Mouse (Mus musculus) gastrocnemius, adult 8-10 months (tissue): ENCODE data around the gene Arhgap27. TPM values are rescaled to one million over a fixed set of nuclear protein-coding genes. Genes with fewer than 3 reads are reported as not detected.

Source experiments
- DNase-seq, 2 experiments: peaks; one replicate each; pipeline ENCODE4 v3.0.0; 2022; ENCODE audit warnings: low spot score in 2 of 2
- total RNA-seq, 4 experiments: library from RNA; stranded (reverse); gene quantifications; 2 replicates each; pipeline ENCODE4 v1.2.4; 2022

Arhgap27 gene
- total RNA-seq, 4 experiments from 2014 or later: 2.5 to 4.7 (median 4.4) TPM

DNA sequence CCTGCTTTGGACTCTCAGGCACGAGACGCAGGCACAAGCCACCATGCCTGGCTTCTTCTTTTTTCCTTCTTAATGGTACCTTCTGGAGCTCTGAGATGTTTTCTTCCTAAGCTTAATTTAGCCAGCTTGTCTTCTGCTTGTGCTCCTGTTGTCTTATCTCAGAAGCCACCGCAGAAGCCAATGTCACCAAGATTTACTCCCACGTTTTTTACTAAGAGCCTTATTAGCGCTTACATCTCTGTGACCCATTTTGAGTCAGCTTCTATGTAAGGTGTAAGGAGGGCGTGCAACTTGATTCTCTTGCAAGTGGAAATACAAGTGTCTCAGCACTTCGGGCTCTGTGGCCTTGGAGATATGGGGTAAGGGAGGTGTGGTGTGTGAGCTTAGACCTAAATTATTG lies 18.0 kb upstream of the Arhgap27 start:
- DNase-seq: no peak

DNA sequence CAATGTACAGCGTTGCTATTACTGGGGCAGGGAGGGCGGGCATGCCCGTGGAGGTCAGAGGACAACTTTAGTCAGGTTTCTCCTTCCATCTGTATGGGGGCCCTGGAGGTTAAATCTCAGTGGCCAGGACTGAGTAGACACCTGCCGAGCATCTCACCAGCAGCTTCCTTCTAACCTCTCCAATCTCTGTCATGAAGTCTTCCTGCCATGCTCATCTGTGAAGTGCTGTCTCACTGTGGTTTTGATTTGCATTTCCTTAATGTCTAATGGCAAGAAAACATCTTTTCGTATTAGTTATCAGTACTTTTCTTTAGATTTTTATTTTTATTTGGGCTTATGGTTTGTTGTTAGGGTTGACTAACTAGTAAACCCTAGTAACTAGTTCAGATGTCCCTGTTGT lies 17.0 kb upstream of the Arhgap27 start:
- DNase-seq: no peak

DNA sequence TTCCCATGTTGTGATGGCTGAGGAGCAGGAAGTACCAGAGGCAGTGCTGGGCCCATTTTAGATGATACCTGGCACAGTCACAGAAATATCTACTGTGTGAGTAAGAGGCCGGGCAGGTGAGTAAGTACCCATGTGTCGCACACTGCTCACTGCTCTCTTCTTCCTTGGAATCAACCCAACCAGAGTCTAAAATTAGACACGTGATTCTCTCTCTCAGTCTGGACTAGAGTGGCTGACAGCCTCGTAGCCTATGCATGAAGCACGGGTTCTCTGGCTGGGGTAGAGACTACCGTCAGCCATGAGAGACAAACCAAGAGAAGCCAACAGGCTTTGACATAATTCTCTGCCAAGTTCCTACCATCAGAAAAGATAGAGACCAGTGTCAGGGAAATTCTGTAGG lies 14.8 kb upstream of the Arhgap27 start:
- DNase-seq: no peak

DNA sequence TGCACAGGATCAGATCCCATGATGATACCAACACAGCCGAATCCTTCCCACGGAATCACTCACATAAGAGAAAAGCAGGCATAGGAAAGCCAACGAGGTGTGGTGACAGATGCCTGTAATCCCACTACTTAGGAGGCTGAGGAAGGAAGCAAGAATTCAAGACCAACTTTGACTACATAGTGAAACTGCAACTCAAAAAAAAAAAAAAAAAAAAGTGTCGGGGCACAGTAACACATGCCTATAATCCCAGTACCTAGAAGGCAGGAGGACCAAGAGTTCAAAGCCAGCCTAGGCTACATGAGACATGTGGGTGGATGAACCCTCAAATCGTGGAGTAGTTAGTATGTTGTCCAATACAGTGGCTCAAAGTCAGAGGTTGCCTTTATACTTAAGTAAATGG lies 12.3 kb upstream of the Arhgap27 start:
- DNase-seq: no peak

DNA sequence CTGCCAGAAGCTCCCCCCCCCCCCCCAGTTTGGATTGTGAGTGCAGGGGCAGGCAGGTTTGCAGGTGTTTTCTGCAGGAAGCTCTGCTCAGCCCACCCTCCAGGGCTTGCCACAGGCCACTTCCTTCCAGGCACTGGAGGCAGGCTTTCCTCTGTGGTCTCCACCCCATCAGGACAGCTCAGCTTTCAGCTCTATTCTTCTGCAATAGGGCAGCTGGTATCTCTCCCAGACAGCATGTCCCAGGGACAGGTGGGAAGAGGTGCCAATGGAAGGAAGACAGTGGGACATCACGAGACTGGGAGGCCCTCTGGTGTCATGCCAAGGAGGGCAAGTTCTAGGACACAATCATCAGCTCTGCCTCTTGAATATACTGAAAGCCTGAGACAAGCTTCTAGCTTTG lies 11.8 kb upstream of the Arhgap27 start:
- DNase-seq: no peak

DNA sequence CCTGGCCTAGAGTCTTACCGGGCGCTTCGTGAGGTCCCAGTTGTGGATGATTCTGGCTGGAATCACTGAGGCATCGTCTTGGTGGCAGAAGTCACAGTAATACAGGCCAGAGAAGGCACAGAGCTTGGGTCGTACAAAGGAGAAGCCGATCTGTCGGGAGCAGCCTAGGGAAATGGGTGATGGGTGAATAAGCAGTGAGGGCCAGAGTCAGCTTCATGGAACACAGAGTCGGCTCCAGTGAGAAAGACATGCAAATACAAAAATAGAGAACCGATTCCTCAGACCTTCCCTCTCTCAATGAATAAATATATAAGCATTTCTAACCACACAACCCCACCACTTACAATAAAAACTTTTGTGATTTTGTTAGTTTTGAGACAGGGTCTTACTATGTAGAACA lies 10.4 kb upstream of the Arhgap27 start:
- DNase-seq: no peak

DNA sequence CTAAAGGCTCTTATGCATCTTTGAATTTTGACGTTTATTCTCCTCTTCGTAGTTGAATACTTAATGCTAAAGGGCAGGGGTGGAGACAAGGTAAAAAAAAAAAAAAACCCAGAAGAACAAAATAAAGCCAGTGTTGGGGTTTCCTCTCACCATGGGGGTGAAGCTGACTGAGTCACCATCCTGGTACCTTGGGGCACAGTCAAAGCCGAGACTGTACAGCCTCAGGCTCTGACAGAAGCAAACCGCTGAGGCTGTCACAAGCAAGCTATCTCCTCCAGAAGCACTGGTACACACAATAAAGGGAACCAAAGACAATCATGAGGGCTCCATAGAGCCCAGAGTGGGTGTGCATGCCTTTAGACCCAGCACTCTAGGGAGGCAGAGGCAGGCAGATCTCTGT lies 9.1 kb upstream of the Arhgap27 start:
- DNase-seq: no peak

DNA sequence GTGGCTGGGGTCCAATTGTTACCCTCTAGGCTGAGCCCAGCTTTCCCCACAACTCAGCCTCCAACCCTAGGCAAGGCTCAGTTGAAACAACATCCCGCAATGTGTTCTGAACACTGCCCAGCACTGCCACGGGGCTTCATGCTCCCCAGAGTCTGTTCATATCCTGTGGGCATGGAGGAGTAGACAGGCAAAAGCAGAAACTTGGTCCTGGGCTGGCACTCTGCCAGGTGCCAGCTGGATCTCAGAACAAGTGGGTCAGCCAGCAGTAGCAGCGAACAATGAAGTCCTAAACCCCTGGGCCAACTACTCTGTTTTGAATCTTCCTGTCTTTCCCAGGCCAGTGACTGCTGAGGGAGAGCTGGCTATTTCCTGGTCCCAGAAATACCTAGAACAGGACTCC lies 8.6 kb upstream of the Arhgap27 start:
- DNase-seq: no peak

DNA sequence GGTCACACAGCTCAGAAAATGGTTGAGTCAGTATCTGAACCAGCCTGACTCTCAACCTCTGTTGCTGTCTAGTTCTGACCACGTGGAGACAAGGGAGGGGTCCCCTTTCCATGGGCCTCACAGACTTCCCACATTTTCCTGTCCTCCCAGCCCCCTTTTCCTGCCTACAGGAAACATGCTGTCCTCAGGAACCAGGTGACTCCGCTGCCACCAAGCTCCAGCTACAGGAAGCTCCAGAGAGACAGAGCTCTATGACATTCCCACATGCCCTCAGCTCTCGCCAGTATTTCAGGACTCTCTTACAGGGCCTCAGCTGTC lies 7.7 kb upstream of the Arhgap27 start:
- no peak for DNase-seq

DNA sequence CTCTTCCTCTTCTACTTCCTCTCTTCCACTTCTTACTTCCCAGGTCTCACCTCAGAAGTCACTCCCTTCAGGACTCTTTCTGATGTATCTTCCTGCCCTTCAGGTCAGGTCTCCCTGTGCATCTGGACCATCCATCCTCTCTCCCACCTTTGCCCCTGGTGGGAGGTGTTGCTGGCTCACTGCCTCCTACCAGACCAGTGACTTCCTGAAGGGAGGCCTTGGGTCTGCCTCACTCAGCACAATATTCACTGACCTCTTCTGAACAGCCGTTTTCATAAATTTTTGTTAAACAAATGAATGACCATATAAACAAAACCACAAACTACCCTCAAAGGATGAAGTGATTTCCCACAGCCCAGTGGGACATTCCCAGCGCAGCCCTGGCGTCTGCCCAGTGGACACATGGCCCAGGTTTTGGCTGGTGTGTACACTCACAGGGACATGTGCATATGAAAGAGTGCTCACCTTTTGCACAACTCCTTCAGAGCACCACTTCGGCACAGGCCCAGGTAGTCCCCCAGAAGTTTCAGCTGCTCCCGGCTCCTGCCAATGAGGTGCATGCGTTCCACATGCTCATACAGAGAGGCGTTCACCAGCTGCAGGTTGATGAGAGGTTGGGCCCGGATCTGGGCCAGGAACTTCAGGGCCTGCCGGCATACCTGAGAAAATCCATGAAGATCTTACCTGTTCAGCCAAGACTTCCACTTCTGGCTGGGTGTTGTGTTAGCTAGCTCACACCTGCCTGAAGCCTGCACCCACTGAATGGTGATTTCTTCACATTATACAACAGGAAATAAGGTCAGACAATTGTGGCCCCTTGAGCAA lies 7.1 kb upstream of the Arhgap27 start:
- DNase-seq: no peak

DNA sequence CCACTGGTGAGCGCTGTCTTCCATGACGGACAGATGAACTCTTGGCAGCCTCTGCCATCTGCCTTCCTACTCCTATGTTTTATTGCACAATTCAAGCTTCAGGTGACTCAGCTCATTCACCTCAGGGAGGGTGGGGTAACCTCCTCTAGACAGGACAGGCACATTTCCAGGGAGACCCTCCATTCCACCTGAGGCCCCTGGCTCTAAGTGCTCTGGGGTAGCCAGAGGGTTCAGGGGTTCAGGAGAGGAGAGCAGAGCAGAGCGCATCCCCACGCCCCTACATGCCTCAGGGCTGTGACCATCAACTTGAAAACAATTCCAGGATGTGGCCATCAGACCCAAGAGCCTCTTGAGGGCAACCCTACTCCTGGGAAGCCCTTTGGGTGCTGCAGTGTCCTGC lies 2.0 kb upstream of the Arhgap27 start:
- DNase-seq: no peak

DNA sequence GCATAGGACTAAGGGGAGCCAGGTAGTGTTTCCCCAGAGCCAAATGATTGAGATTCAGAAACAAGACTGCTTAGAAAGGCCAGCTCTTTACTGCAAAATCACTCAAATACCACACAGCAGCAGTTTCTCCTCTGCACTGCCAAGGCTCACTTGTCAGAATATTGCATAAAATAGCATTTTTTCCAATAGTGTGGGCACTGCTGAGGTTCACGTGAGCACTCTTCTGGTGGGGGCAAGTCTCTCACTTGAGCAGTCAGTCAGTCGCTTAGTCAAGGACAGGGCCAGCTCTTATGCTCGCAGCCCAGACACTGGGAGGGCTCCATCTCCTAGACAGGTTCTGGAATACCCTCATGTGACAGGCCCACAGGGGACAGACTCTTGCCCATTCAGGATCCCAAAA lies 1.5 kb upstream of the Arhgap27 start:
- no peak for DNase-seq

DNA sequence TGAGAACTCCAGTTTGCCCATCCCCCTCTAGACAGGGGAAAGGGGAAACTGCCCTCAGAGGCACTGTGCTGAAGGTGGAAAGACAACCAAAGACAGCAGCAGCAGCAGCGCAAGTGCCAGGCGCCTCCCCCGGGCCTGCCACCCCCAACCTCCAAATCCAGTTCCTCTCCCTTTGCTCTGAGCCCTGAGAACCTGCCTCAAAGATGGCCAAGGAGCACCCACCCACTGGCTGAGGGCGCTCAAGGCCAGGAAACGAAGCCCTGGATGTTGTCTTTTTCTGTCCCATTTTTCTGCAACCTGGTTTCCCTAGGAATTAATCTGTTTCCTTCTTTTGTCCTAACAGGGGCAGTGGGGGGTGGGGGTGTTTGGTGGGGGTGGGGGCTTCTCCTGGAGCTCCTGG lies 843 bp upstream of the Arhgap27 start:
- no peak for DNase-seq

DNA sequence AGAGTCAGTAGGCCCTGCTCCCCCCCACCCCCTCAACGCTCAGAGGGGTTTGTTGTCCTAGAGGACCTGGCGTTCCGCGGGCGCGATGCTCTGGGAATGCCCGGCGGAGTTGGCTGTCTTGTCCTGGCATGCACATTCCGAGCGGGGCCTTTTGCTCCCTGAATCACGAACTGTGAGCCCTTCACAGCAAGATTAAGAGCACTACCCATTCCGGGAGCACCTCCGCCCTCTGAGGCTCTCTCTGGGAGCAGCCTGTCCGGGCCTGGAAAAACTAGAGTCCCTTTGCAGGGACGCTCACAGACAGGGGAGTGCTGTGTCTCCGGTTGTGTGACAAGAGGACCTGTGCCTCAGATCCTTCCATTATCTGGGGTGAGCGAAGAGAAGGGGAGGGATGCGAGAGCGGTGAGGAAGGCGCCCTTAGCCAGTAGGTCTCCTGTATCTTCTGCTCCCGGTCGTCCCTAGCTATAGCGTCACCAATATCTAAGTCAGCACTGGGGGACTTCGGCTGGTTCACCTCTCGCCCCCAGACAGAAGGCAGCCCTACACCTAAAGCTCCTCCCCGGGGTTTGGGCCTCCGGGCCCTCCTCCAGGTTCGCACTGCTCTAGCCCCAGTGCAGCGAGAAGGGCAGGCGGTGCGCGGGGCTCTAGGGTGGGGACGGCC lies 841 bp downstream of the Arhgap27 start:
- DNase-seq: no peak

DNA sequence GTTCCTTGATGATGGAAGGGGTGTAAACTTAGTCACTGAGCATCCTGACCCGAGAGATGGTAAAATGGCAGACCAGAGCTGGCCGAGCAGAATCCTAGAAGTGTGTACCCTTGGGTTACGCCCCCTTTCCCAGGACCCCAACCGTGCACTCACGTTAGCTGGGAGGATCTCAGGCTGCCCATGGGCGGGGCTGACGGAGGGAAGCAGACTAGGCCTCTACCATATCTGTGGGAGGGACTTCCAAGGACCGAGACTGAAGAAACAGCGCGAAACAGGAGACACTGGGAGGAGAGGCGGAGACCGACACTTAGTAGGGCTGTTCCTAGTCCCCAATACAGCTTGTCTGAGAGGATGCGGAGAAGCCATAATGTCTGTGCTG lies 1.4 kb downstream of the Arhgap27 start:
- DNase-seq: no peak

DNA sequence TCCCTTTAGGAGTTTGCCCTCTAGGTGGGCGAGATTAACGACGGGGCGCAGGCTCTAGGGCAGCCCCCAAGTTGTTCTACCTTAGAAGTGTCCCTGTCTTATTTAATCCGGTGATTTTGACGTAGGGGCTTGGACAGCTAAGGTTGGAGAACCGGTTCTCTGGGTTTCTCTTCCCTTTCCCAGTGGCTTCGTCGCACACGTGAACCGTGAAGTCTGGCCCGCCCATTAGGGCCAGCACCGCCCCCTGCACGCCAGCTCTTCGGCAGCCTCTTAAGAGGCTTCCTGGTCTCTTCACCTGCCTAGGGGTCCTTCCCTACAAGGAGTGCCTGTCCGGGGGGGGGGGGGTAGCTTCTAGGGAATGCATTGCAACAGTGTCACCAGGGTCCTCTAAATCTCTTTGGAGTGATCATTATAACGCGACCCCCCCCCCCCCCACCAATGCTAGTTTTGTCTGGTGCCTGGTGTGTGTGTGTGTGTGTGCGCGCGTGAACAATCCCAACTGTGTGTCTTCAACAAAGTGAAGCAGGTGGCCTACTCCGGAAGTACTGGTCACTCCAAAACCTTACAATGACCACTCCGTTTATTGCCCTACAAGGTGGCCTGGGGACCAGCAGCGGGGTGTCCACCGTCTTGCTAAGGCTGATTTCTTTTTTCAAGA lies 2.0 kb downstream of the Arhgap27 start:
- DNase-seq: no peak

DNA sequence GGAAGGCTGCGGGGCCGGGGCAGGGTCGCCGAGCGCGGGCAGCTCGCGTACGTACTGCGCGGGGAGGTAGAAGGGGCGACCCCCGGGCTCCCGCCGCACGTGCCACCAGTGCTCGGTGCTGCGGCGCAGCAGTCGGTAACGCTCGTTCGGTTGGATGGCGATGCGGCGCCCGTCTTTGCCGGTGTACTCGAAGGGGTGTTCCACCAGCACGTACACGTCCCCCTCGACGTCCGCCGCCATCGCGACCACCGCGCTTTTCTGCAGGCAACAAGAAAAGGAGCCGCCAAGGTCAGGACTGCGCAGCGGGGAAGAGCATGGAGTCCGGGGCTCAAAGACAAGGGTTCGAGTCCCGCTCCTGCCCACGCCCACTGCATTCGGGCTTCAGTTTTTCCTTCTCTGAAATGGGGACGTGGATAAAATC lies 2.8 kb downstream of the Arhgap27 start:
- DNase-seq: no peak

DNA sequence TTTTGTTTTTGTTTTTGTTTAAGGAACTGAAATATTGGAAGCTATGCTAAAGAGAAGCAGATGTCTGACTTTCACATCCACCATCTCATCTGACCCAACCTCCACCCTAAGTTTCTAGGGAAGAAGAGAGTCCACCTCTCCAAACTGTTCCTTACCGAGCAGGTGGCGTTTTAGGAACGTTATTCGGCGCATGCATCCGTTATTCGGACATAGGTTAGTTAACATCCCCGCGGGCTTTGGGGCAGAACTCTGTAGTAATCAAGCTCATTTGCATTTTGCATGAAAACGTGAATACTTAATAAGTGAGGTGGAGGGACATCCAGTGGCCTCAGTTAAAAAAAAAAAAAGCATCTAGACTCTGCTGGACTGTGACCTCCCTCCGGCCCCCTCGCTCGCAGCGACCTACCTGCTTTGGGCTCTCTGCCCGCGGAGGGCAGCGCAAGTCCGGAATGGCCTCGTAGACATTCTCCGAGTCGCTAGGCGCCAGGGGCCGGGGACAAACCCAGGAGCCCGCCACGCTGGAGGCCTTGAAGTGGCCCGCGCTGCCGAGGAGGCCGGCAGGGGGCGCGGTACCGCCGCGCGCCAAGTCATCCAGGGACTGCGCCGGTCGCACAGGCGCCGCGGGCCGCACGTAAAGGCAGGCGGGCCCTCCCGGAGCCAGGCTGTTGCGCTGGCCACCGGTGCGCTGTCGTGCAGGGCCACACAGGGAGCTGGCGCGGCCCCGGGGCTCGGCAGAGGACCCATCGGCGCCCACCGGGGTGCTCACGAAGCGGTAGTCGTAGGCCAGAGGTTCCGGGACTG lies 3.5 kb downstream of the Arhgap27 start:
- peak; percentile 67 to 81 for DNase-seq

DNA sequence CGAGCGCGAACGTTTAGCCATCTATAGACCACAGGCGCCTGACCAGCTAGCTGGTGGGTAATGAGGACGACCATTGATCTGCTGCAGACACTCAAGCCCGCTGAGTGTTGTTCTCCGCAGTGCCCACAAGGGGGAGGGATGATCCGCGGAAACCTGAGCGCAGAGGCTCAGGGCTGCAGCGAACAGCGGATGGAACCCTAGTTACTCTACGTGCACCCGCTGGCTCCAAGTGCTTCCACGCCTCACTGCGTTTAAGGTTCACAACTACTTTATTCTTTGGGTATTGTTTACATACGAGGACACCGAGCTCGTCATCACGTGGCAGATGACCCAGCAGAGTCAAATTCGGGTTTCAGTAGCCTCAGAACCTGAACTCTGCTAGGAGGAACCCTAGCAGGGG lies 4.4 kb downstream of the Arhgap27 start:
- peak; percentile 30 to 33 for DNase-seq

DNA sequence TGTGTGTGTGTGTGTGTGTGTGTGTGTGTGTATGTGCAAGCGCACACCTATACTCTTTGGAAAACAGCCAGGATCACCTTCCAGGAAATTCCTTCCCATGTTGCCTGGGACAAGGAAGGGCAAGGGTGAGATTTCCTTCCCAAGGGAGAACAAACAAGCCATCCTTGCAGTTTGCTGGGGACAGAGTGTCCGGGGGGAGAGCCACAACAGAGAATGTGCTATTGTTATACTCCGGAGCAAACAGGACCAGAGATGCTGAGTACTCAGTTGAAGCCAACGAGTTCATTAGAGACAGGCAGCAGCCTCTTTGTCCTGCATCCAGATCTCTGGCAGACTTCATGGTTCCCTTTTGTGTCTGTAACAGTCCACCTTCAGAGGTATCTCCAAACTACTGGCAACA lies 5.2 kb downstream of the Arhgap27 start:
- no peak for DNase-seq

DNA sequence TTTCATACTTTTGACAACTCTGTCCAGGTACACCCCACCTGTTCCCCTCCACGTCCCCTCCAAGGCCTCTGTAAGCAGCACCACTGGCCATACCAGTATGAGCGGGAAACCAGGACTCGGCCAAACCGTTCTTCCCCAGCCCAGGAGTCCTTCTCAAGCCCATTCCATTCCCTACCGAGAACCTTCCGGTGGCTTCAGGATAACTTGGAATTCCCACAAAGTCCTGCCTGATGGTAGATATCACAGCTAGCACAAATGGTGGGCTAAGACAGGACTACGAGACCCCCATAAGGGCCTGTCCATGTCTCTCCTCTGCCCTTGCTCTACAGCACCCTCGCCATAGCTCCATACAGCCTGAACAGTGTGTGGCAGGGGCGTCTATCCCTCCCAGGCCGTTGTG lies 5.8 kb downstream of the Arhgap27 start:
- no peak for DNase-seq
